Mouse (Mus musculus): ENCODE measurements around the gene Mier2.

GRCm38 (mm10) chr10:79587752-79588126 is 32.7 kb upstream of the Mier2 start:
- TF ChIP-seq CTCF (IDR thresholded peaks at IDR 0.05; ENCODE audit: extremely low read depth, insufficient read depth, low read length) (no peak), POLR2A (IDR thresholded peaks at IDR 0.05; ENCODE audit: extremely low read depth, insufficient read depth, low read length) (no peak)
